Mouse (Mus musculus) CH12.LX (cell line): Measurements from ENCODE around the gene Ttyh3. TPM values are rescaled to one million over a fixed set of nuclear protein-coding genes. Genes with fewer than 3 reads are reported as not detected.

ENCODE experiments used
- DNase-seq: peaks from one replicate; pipeline ENCODE4 v3.0.0-alpha.2; 2013; ENCODE audit errors: extremely low read depth
- H3K27ac ChIP-seq: 2 replicates; pipeline ENCODE4 v1.5.1; 2012; ENCODE audit warnings: low read depth, mild to moderate bottlenecking, control low read depth, moderate library complexity; ENCODE audit not compliant: insufficient read depth
- H3K27me3 ChIP-seq: replicated peaks from 2 replicates; pipeline ENCODE3; 2012; ENCODE audit warnings: inconsistent platforms
- H3K36me3 ChIP-seq, 2 experiments: replicated peaks in 1 of 2; 2 replicates each; pipeline versions ENCODE3 to v1.6.1; 2012; ENCODE audit warnings: inconsistent platforms in 1 of 2, low read length in 1 of 2, mild to moderate bottlenecking in 1 of 2, mixed read lengths in 1 of 2, moderate library complexity in 1 of 2; ENCODE audit not compliant: control insufficient read depth in 1 of 2, insufficient read depth in 1 of 2
- H3K4me1 ChIP-seq, 2 experiments: 2 replicates each; pipeline ENCODE4 v1.6.1; 2012; ENCODE audit warnings: inconsistent platforms in 1 of 2, moderate library complexity in 1 of 2; ENCODE audit not compliant: insufficient read depth in 2 of 2, control insufficient read depth in 1 of 2
- H3K4me2 ChIP-seq: 2 replicates; pipeline ENCODE4 v1.6.1; 2012; ENCODE audit warnings: low read depth, mild to moderate bottlenecking, control low read depth; ENCODE audit not compliant: poor library complexity, insufficient read depth, severe bottlenecking
- H3K4me3 ChIP-seq, 3 experiments: fragments of 150-350 bp in 1 of 3; sonication (generic) in 1 of 3; replicated peaks in 1 of 3; 2 replicates each; pipeline versions ENCODE3 to v1.5.1; 2011 to 2012; ENCODE audit warnings: low read depth in 2 of 3, low read length in 2 of 3, mild to moderate bottlenecking in 2 of 3, moderate library complexity in 2 of 3, control low read depth in 1 of 3, improper control_type of control experiment in 1 of 3, inconsistent platforms in 1 of 3, mixed read lengths in 1 of 3; ENCODE audit not compliant: poor library complexity in 1 of 3
- H3K79me2 ChIP-seq: replicated peaks from 2 replicates; pipeline ENCODE4 v1.6.1; 2012; ENCODE audit warnings: mild to moderate bottlenecking, moderate library complexity; ENCODE audit not compliant: control insufficient read depth, poor library complexity, insufficient read depth, severe bottlenecking; ENCODE audit errors: extremely low read depth
- H3K9ac ChIP-seq: 2 replicates; pipeline ENCODE4 v1.6.1; 2012; ENCODE audit warnings: low read depth, mild to moderate bottlenecking, control low read depth, moderate library complexity; ENCODE audit not compliant: insufficient read depth
- H3K9me3 ChIP-seq: replicated peaks from 2 replicates; pipeline ENCODE3; 2012; ENCODE audit warnings: low read length, inconsistent platforms, mixed read lengths
- BHLHE40 ChIP-seq: IDR thresholded peaks from 2 replicates; pipeline ENCODE4 v1.6.1; 2011; ENCODE audit warnings: mild to moderate bottlenecking, low read depth, low read length, improper control_type of control experiment
- CTCF ChIP-seq, 2 experiments: IDR thresholded peaks in 1 of 2; conservative IDR thresholded peaks in 1 of 2; 2 replicates each; pipeline ENCODE4 v1.5.1; 2011 to 2012; ENCODE audit warnings: low read depth in 2 of 2, low read length in 2 of 2, improper control_type of control experiment in 1 of 2, inconsistent platforms in 1 of 2, mild to moderate bottlenecking in 1 of 2, moderate library complexity in 1 of 2
- E2F4 ChIP-seq: IDR thresholded peaks from 2 replicates; pipeline ENCODE4 v1.6.1; 2011; ENCODE audit warnings: low read depth, low read length, improper control_type of control experiment; ENCODE audit not compliant: insufficient replicate concordance
- ELF1 ChIP-seq: IDR thresholded peaks from 2 replicates; pipeline ENCODE4 v1.6.1; 2014; ENCODE audit warnings: low read depth, mild to moderate bottlenecking, inconsistent platforms, low read length, improper control_type of control experiment
- EP300 ChIP-seq: IDR thresholded peaks from 2 replicates; pipeline ENCODE4 v1.6.1; 2011; ENCODE audit warnings: low read length, improper control_type of control experiment
- ETS1 ChIP-seq: conservative IDR thresholded peaks from 2 replicates; pipeline ENCODE4 v1.6.1; 2012; ENCODE audit warnings: low read depth, mild to moderate bottlenecking, inconsistent platforms, low read length, improper control_type of control experiment, moderate library complexity
- IRF4 ChIP-seq: IDR thresholded peaks from 2 replicates; pipeline ENCODE4 v1.6.1; 2014; ENCODE audit warnings: low read depth, mild to moderate bottlenecking, inconsistent platforms, low read length, improper control_type of control experiment
- MYC ChIP-seq: IDR thresholded peaks from 2 replicates; pipeline ENCODE4 v1.6.1; 2011; ENCODE audit warnings: low read depth, mild to moderate bottlenecking, improper control_type of control experiment, low read length
- POLR2A ChIP-seq: IDR thresholded peaks from 2 replicates; pipeline ENCODE4 v1.6.1; 2011; ENCODE audit warnings: low read depth, mild to moderate bottlenecking, improper control_type of control experiment, low read length
- RAD21 ChIP-seq: IDR thresholded peaks from 2 replicates; pipeline ENCODE4 v1.6.1; 2011; ENCODE audit warnings: low read depth, mild to moderate bottlenecking, low read length, improper control_type of control experiment, moderate library complexity
- RCOR1 ChIP-seq: conservative IDR thresholded peaks from 2 replicates; pipeline ENCODE4 v1.6.1; 2012; ENCODE audit warnings: low read depth, mild to moderate bottlenecking, inconsistent platforms, low read length, improper control_type of control experiment
- SMC3 ChIP-seq: IDR thresholded peaks from 2 replicates; pipeline ENCODE4 v1.6.1; 2011; ENCODE audit warnings: low read depth, low read length, improper control_type of control experiment
- USF1 ChIP-seq: IDR thresholded peaks from 2 replicates; pipeline ENCODE4 v1.6.1; 2014; ENCODE audit warnings: low read depth, mild to moderate bottlenecking, inconsistent platforms, low read length, improper control_type of control experiment
- ZC3H11A ChIP-seq: IDR thresholded peaks from 2 replicates; pipeline ENCODE4 v1.6.1; 2012; ENCODE audit warnings: low read depth, mild to moderate bottlenecking, inconsistent platforms, low read length, improper control_type of control experiment
- ZNF384 ChIP-seq: IDR thresholded peaks from 2 replicates; pipeline ENCODE4 v1.6.1; 2012; ENCODE audit warnings: low read depth, low read length, improper control_type of control experiment, inconsistent platforms
- dilution Hi-C: fragments of 300-500 bp; cut with MboI; formaldehyde crosslinking; loops from 2 replicates; pipeline ENCODE4 v1.14.3; 2020; ENCODE audit warnings: low sequenced_read_pairs; ENCODE audit not compliant: extremely low pct_unique_long_range_greater_than_20kb, extremely low pct_ligation_motif_present
- in situ Hi-C: fragments of 300-500 bp; cut with MboI; formaldehyde crosslinking; loops from 3 replicates; pipeline ENCODE4 v1.14.3; 2019; ENCODE audit warnings: low sequenced_read_pairs, low pct_ligation_motif_present, low pct_unique_long_range_greater_than_20kb, mixed read lengths
- polyA plus RNA-seq: library from polyadenylated mRNA; unstranded; fragments of >175 nt; gene quantifications from 2 replicates; pipeline ENCODE4 v1.2.1, GENCODE M21; 2012; ENCODE audit warnings: low read depth; ENCODE audit not compliant: insufficient read length
- total RNA-seq, 2 experiments: library from RNA; depleted of rRNA; stranded (reverse); fragments of 300-350 nt in 1 of 2; fragments of >200 nt in 1 of 2; gene quantifications; 2 replicates each; pipeline ENCODE4 v1.2.3; 2012 to 2014

The Ttyh3 gene
- total and polyA plus RNA-seq, 3 experiments: 0.31 to 6.3 (median 1.4) TPM

GRCm38 (mm10) chr5:140619895-140620736 is 28.7 kb downstream of the Ttyh3 start:
- no peak for TF ChIP-seq USF1
- no peak for TF ChIP-seq CTCF (conservative IDR thresholded peaks at IDR 0.05 in 1 of 2, IDR thresholded peaks at IDR 0.05 in 1 of 2; ENCODE audit: low read depth in 2 of 2, low read length in 2 of 2)
- TF ChIP-seq E2F4: no peak
- TF ChIP-seq EP300: no peak
- no peak for TF ChIP-seq ZC3H11A
- TF ChIP-seq ZNF384: no peak
- in situ Hi-C loops: loop anchor here (5.0 kb wide), 1 partner anchor 78 kb away; no protein-coding TSS in a partner anchor
- DNase-seq: no peak
- no peak overlapping the region for H3K4me2 ChIP-seq
- peaks cover 0 to 8% of the 10 kb centered on the region in 2 experiments for H3K36me3 ChIP-seq
- H3K9me3 ChIP-seq: no peaks in the 10 kb centered on the region
- no peak overlapping the region for H3K27ac ChIP-seq
- no peak overlapping the region for H3K4me3 ChIP-seq
- H3K4me1 ChIP-seq: peaks cover 13 to 33% of the 10 kb centered on the region in 2 experiments
- no peaks in the 10 kb centered on the region for H3K79me2 ChIP-seq
- H3K9ac ChIP-seq: no peak overlapping the region
- dilution Hi-C loops: no loop called here
- peaks cover 1% of the 10 kb centered on the region for H3K27me3 ChIP-seq

DNA sequence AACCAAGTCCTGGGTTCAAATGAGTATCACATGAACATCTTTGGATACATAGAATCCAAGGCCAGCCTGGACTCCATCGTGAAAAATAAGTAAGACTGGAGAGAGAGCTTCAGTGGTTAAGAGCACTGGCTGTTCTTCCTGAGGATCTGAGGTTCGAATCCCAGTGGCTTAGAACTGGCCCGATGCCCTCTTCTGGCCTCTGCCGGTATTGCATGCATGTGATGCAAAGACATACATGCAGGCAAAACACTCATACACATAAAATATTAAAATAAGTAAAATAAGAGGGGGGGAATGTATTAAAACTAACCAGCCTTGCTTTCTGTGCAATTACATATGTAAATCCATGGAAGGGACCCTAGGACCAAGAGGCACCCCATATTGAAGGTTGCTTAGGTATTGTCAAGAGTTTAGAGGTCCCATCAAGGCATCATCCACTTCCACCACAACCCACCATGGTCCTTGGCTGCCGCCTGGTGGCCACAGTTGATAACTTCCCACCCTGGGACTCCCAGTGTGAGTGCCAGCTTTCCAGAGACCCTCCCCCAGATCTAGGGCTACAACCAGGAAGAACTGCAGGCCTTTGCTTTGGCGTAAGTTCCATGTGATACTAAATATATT is 29.6 kb downstream of the Ttyh3 start:
- Histone ChIP-seq H3K4me3 (no peak overlapping the region), H3K9me3 (no peaks in the 10 kb centered on the region), H3K79me2 (no peaks in the 10 kb centered on the region), H3K27me3 (peaks cover 1% of the 10 kb centered on the region), H3K27ac (no peak overlapping the region), H3K9ac (no peak overlapping the region), H3K36me3 (peaks cover 0 to 5% of the 10 kb centered on the region in 2 experiments), H3K4me1 (peaks cover 13 to 33% of the 10 kb centered on the region in 2 experiments), H3K4me2 (no peak overlapping the region)
- dilution Hi-C loops: no loop called here
- DNase-seq: peak; percentile 69
- in situ Hi-C loops: loop anchor here (5.0 kb wide), 1 partner anchor 77 kb away; no protein-coding TSS in a partner anchor
- TF ChIP-seq SMC3 (peak; percentile 83), POLR2A (no peak), RAD21 (peak; percentile 87), RCOR1 (no peak), CTCF (conservative IDR thresholded peaks at IDR 0.05 in 1 of 2, IDR thresholded peaks at IDR 0.05 in 1 of 2; ENCODE audit: low read depth in 2 of 2, low read length in 2 of 2) (peak; percentile 82 to 88), BHLHE40 (no peak)

DNA sequence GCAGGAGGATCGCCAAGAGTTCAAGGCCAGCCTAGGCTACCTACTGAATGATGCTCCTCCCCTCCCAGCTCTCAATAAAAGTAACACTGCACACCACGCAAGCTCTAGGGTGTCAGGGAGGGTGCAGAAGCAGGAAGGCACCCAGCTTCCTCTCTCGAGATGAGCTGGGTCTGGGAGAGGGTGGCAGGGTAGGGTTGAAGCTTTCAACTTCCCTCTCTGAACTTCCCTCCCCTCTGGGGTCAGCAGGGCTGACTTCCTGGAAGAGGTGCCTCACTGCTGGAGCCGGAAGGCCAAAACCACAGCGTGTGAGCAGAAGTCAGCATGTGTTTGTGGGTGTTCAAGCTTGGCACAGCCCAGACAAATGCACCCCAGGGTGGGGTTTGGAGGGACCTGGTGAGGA is 31.1 kb downstream of the Ttyh3 start:
- no peak overlapping the region for H3K4me2 ChIP-seq
- DNase-seq: peak; percentile 78
- no peaks in the 10 kb centered on the region for H3K79me2 ChIP-seq
- H3K27ac ChIP-seq: no peak overlapping the region
- no peaks in the 10 kb centered on the region for H3K9me3 ChIP-seq
- in situ Hi-C loops: loop anchor here (5.0 kb wide), 1 partner anchor 75 kb away; no protein-coding TSS in a partner anchor
- TF ChIP-seq ELF1 (peak; percentile 59), IRF4 (no peak; the same call in 1 of the 2 replicates), ETS1 (peak; percentile 33; the same call in 1 of the 2 replicates), MYC (no peak), BHLHE40 (peak; percentile 62), USF1 (no peak)
- TF ChIP-seq, all 38 proteins: peak for 3
- H3K4me3 ChIP-seq: no peak overlapping the region
- H3K9ac ChIP-seq: no peak overlapping the region
- H3K36me3 ChIP-seq: peaks cover 0 to 1% of the 10 kb centered on the region in 2 experiments
- H3K4me1 ChIP-seq: peaks cover 13 to 33% of the 10 kb centered on the region in 2 experiments
- dilution Hi-C loops: no loop called here
- peaks cover 15% of the 10 kb centered on the region for H3K27me3 ChIP-seq
